Mouse (Mus musculus) kidney, adult 2 months (tissue): ENCODE measurements around the gene Eloa. TPM values are rescaled to one million over a fixed set of nuclear protein-coding genes. Genes with fewer than 3 reads are reported as not detected.

Experiments used
- DNase-seq: peaks from one replicate; pipeline ENCODE4 v3.0.0; 2021
- H3K27ac ChIP-seq: fragments of 200-500 bp; 2 replicates; pipeline ENCODE4 v1.5.1; 2012; ENCODE audit warnings: low read depth, low read length, control low read depth, inconsistent platforms; ENCODE audit not compliant: insufficient read depth
- H3K27me3 ChIP-seq: fragments of 200-500 bp; replicated peaks from 2 replicates; pipeline ENCODE4 v1.6.1; 2012; ENCODE audit warnings: mild to moderate bottlenecking, moderate library complexity, low read length, inconsistent platforms; ENCODE audit not compliant: control insufficient read depth, insufficient read depth
- H3K36me3 ChIP-seq: fragments of 200-500 bp; 2 replicates; pipeline ENCODE4 v1.6.1; 2012; ENCODE audit warnings: mild to moderate bottlenecking, moderate library complexity, low read length, inconsistent platforms; ENCODE audit not compliant: control insufficient read depth, insufficient read depth
- H3K4me1 ChIP-seq: fragments of 200-500 bp; 2 replicates; pipeline ENCODE4 v1.6.1; 2011; ENCODE audit warnings: low read length; ENCODE audit not compliant: control insufficient read depth, insufficient read depth
- H3K4me3 ChIP-seq: fragments of 200-500 bp; 2 replicates; pipeline ENCODE4 v1.5.1; 2011; ENCODE audit warnings: mild to moderate bottlenecking, low read depth, low read length, control low read depth; ENCODE audit not compliant: insufficient read depth
- CTCF ChIP-seq: fragments of 200-500 bp; conservative IDR thresholded peaks from 2 replicates; pipeline ENCODE4 v1.5.1; 2011; ENCODE audit warnings: low read depth, mild to moderate bottlenecking, control low read depth, low read length, moderate library complexity, mixed read lengths; ENCODE audit not compliant: insufficient read depth, insufficient read length
- POLR2A ChIP-seq: fragments of 200-500 bp; IDR thresholded peaks from one replicate; pipeline ENCODE4 v1.6.1; 2011; ENCODE audit warnings: low read depth, low read length, control low read depth
- WGBS: fragments of 180-500 bp; shearing (Covaris S2); methylation state at CpG from one replicate; pipeline ENCODE4 v1.1.7; 2018; 5-methylcytosine and 5-hydroxymethylcytosine counted together
- polyA plus RNA-seq: library from polyadenylated mRNA; depleted of rRNA; stranded (reverse); fragments of >200 nt; gene quantifications from 2 replicates; pipeline ENCODE4 v1.2.3, GENCODE M21; 2012

Eloa gene
- polyA plus RNA-seq, 1 experiment = 12.9 TPM

GRCm38 (mm10) chr4:135971805-135972555 lies 49.6 kb downstream of the Eloa start:
- no peaks in the 10 kb centered on the region for H3K36me3 ChIP-seq
- no peak for TF ChIP-seq POLR2A
- no peak for TF ChIP-seq CTCF
- 1% methylated on average over 35 of the region's 35 CpGs for WGBS
- DNase-seq = no peak
- no peaks in the 10 kb centered on the region for H3K27me3 ChIP-seq
- peak overlapping the region; percentile 55 for H3K4me3 ChIP-seq
- no peak overlapping the region for H3K27ac ChIP-seq
- peaks cover 5% of the 10 kb centered on the region; the same call in 1 of the 2 replicates for H3K4me1 ChIP-seq

DNA sequence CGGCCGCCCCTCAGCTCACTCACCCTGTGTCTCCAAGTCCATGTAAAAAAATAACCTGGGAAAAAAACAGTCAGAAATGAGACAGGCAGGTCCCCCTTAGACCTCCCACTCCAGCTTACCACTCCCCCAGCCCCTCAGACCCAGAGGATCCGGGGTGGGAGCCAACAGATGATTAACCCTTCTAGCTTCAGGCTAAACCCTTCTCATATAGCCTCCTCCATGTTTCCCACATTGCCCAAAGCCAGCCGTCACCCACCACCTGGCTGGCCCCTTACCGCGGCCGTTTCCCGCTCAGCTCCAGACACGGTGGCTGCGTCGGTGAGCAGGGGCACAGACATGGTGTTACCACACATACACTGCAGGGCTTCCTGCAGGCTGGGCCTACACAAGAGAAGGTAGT lies 51.0 kb downstream of the Eloa start:
- Histone ChIP-seq H3K27ac (no peak overlapping the region), H3K36me3 (no peaks in the 10 kb centered on the region), H3K4me3 (no peak overlapping the region), H3K4me1 (peaks cover 5% of the 10 kb centered on the region; the same call in 1 of the 2 replicates), H3K27me3 (no peaks in the 10 kb centered on the region)
- 81% methylated on average over 11 of the region's 11 CpGs for WGBS
- DNase-seq = no peak
- no peak for TF ChIP-seq CTCF
- no peak for TF ChIP-seq POLR2A

GRCm38 (mm10) chr4:135969070-135969750 lies 52.4 kb downstream of the Eloa start:
- H3K4me3 ChIP-seq = no peak overlapping the region
- 81% methylated on average over 13 of the region's 13 CpGs for WGBS
- H3K27me3 ChIP-seq = no peaks in the 10 kb centered on the region
- H3K27ac ChIP-seq = no peak overlapping the region
- no peak for DNase-seq
- H3K36me3 ChIP-seq = no peaks in the 10 kb centered on the region
- peaks cover 11% of the 10 kb centered on the region; the same call in 1 of the 2 replicates for H3K4me1 ChIP-seq
- no peak for TF ChIP-seq CTCF
- no peak for TF ChIP-seq POLR2A

DNA sequence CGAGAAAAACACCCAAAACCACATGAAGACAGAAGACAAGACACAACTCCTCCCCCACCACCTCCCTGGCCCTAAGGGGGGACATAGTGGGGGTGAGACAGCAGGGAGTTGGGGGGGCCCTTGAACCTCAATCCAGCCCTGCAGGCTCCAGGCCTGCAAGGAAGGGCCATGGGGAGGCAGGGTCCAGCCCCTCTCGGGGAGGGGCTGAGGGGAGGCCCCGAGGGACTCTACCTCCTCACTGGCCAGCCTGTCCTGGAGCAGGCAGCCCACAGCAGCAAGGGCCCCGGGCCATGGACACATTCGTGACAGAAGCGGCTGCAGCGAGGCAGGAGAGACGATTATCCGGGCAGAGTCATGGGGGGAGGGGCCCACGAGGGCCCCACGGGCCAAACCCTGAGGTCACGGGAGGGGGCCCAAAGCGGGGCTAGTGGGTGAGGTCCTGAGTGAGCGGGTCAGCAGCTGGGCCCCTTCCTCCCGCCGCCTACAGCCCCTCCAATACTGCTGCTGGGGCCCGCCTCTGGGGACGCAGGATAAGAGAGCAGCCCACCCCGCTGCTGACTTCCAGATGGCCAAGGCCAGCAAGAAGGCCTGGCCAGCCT lies 53.2 kb downstream of the Eloa start:
- H3K27ac ChIP-seq = no peak overlapping the region
- H3K27me3 ChIP-seq = no peaks in the 10 kb centered on the region
- H3K36me3 ChIP-seq = no peaks in the 10 kb centered on the region
- H3K4me1 ChIP-seq = peaks cover 11% of the 10 kb centered on the region; the same call in 1 of the 2 replicates
- no peak for DNase-seq
- no peak for TF ChIP-seq CTCF
- TF ChIP-seq POLR2A = no peak
- H3K4me3 ChIP-seq = no peak overlapping the region
- WGBS = 78% methylated on average over 19 of the region's 19 CpGs

DNA sequence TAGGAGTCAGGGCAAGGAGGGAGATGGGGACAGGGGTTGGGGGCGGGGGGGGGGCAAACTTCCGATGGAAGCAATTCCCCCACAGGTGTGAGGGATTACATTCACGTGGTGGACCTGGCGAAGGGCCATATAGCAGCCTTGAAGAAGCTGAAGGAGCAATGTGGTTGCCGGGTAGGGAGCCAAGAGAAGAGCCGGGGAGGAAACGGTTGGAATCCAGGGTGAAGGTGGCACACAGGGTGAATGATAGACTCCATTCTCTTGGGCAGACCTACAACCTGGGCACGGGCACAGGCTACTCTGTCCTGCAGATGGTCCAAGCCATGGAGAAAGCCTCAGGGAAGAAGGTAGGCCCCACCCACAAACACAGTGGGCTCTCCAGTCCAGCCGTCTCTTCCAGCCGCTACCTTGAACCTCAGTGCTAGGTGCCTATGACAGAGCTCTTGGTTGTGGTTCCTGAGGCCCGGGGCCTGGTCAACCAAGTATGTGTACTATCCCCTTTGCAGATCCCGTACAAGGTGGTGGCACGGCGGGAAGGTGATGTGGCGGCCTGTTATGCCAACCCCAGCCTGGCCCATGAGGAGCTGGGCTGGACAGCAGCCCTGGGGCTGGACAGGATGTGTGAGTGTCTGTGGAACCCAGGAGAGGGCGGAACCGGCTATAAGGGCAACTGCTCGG lies 54.3 kb downstream of the Eloa start:
- WGBS = 88% methylated on average over 18 of the region's 18 CpGs
- no peaks in the 10 kb centered on the region for H3K27me3 ChIP-seq
- no peak for DNase-seq
- H3K27ac ChIP-seq = no peak overlapping the region
- TF ChIP-seq CTCF (no peak), POLR2A (no peak)
- no peaks in the 10 kb centered on the region for H3K36me3 ChIP-seq
- H3K4me3 ChIP-seq = no peak overlapping the region
- peaks cover 13% of the 10 kb centered on the region; the same call in 1 of the 2 replicates for H3K4me1 ChIP-seq

DNA sequence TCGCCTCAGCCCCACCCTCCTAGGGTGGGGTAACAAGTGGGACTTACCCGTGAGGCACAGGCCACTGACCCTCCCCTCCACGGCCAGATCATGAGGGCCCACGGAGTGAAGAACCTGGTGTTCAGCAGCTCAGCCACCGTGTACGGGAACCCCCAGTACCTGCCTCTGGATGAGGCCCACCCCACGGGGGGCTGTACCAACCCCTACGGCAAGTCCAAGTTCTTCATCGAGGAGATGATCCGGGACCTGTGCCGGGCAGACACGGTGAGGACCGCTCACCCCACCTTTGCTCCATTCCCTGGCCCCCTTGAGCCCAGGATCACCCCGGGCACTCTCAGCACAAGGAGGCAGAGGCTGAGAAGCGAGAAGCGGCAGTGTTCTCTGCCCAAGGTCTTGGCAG lies 55.3 kb downstream of the Eloa start:
- Histone ChIP-seq H3K4me3 (no peak overlapping the region), H3K27ac (no peak overlapping the region), H3K36me3 (no peaks in the 10 kb centered on the region), H3K4me1 (peaks cover 8% of the 10 kb centered on the region; the same call in 1 of the 2 replicates), H3K27me3 (no peaks in the 10 kb centered on the region)
- 89% methylated on average over 16 of the region's 16 CpGs for WGBS
- TF ChIP-seq POLR2A (no peak), CTCF (no peak)
- no peak for DNase-seq

- H3K27ac ChIP-seq = 0 out of 2 replicates have a peak overlapping the region, but pooled peaks have one; percentile 11
- no peak for DNase-seq
- WGBS = 76% methylated on average over 9 of the region's 9 CpGs
- H3K36me3 ChIP-seq = no peaks in the 10 kb centered on the region
- no peak for TF ChIP-seq CTCF
- no peak for TF ChIP-seq POLR2A
- H3K4me1 ChIP-seq = peaks cover 8% of the 10 kb centered on the region; the same call in 1 of the 2 replicates
- no peaks in the 10 kb centered on the region for H3K27me3 ChIP-seq
- H3K4me3 ChIP-seq = no peak overlapping the region
Measured at GRCm38 (mm10) chr4:135965113-135965512, 56.5 kb downstream of the Eloa start.
